Comparison of ENCODE assay signal across 9 mouse cellular contexts in the genomic region with DNA sequence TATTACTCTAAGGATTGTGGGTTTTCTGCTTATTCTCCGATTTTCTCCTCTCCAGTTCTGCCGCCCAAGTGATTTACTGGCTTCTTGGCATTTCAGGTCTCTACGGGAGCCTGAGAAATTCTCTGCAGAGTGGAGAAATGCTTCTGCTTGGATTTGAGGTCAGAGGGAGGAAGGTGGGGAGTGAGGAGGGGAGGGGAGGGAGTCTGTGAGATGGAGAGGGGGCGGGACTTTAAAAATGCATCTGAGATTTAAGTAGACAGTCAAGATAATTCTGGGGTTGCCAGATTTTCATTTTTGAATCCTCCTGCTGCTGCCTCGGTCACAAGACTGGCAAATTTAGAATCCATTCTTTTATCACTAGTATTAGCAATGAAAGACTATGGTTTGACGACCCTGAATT. TPM values are rescaled to one million over a fixed set of nuclear protein-coding genes. Genes with fewer than 3 reads are reported as not detected.
DNase-seq lines count a peak whose midpoint lies in the region; ATAC-seq lines count a peak whose summit lies in the region.
"Had no signal": no experiment of that assay in that cellular context is flagged by ENCODE, and none has a peak within 500 bp of the region (broad histone marks: within the 10 kb centered on the region; RNA-seq: fewer than 3 reads in every experiment).

No protein-coding gene starts in this region.

- no peaks in the 10 kb centered on the region for H3K36me3 ChIP-seq in forebrain, embryonic 12.5 days (replicated peaks)
- H3K36me3 ChIP-seq in intestine, embryonic 16.5 days (ENCODE audit: control insufficient read depth, insufficient read depth, low read length): no peaks in the 10 kb centered on the region
- peaks cover 4% of the 10 kb centered on the region; the same call in 1 of the 2 replicates for H3K36me3 ChIP-seq in liver, embryonic 12.5 days

- peak overlapping the region; percentile 100 for H3K4me2 ChIP-seq in forebrain, embryonic 12.5 days
- H3K4me2 ChIP-seq in intestine, embryonic 16.5 days (ENCODE audit: low read depth, low read length): peak overlapping the region; percentile 100
- peak overlapping the region; percentile 99 for H3K4me2 ChIP-seq in liver, embryonic 12.5 days

- no peak overlapping the region for H3K27ac ChIP-seq in forebrain, embryonic 12.5 days
- no peak overlapping the region for H3K27ac ChIP-seq in intestine, embryonic 16.5 days (ENCODE audit: low read length)
- H3K27ac ChIP-seq in liver, embryonic 12.5 days: no peak overlapping the region

- peaks cover 32% of the 10 kb centered on the region for H3K4me1 ChIP-seq in forebrain, embryonic 12.5 days
- H3K4me1 ChIP-seq in intestine, embryonic 16.5 days (ENCODE audit: control insufficient read depth, insufficient read depth, low read length): peaks cover 6% of the 10 kb centered on the region; the same call in 1 of the 2 replicates
- peaks cover 64% of the 10 kb centered on the region for H3K4me1 ChIP-seq in liver, embryonic 12.5 days

- H3K9ac ChIP-seq in forebrain, embryonic 12.5 days: no peak overlapping the region
- no peak overlapping the region for H3K9ac ChIP-seq in intestine, embryonic 16.5 days (ENCODE audit: low read depth, low read length)
- no peak overlapping the region; the same call in 1 of the 2 replicates for H3K9ac ChIP-seq in liver, embryonic 12.5 days

- ATAC-seq in frontal cortex, adult (ENCODE audit: low TSS enrichment): 0 out of 2 replicates have a peak, but pooled peaks have one; percentile 18
- no peak for ATAC-seq in forebrain, embryonic 12.5 days (ENCODE audit: low FRiP score)
- ATAC-seq in intestine, embryonic 16.5 days: no peak
- ATAC-seq in liver, embryonic 12.5 days: no peak
- no peak for ATAC-seq in megakaryocyte progenitor cell, adult 5-6 weeks (replicated peaks; ENCODE audit: poor library complexity)

- no peak for DNase-seq in frontal cortex, postnatal 25 days (ENCODE audit: low spot score in 2 of 2)
- DNase-seq in adrenal gland, postnatal 10 days: peak; percentile 59
- DNase-seq in retina, postnatal 1 day: peak; percentile 60

- peaks cover 29% of the 10 kb centered on the region for H3K27me3 ChIP-seq in forebrain, embryonic 12.5 days
- peaks cover 13% of the 10 kb centered on the region; the same call in 1 of the 2 replicates for H3K27me3 ChIP-seq in intestine, embryonic 16.5 days (replicated peaks; ENCODE audit: control insufficient read depth, insufficient read depth, low read length)
- peaks cover 52% of the 10 kb centered on the region for H3K27me3 ChIP-seq in liver, embryonic 12.5 days (replicated peaks)
- H3K27me3 ChIP-seq: Patski had no signal

- 9% methylated on average over 6 of the region's 6 CpGs for WGBS in forebrain, embryonic 12.5 days
- 9% methylated on average over 6 of the region's 6 CpGs for WGBS in intestine, embryonic 16.5 days
- WGBS in liver, embryonic 12.5 days (ENCODE audit: insufficient replicate concordance): 7% methylated on average over 6 of the region's 6 CpGs

- no peaks in the 10 kb centered on the region for H3K9me3 ChIP-seq in forebrain, embryonic 12.5 days
- H3K9me3 ChIP-seq in intestine, embryonic 16.5 days (ENCODE audit: control insufficient read depth, low read length): no peaks in the 10 kb centered on the region
- H3K9me3 ChIP-seq in liver, embryonic 12.5 days (replicated peaks): no peaks in the 10 kb centered on the region

- peak overlapping the region; percentile 72 for H3K4me3 ChIP-seq in forebrain, embryonic 12.5 days (replicated peaks)
- peak overlapping the region; percentile 71 for H3K4me3 ChIP-seq in intestine, embryonic 16.5 days (ENCODE audit: low read length)
- peak overlapping the region; percentile 70 for H3K4me3 ChIP-seq in liver, embryonic 12.5 days

RNA-seq across cellular contexts. Expression of gene March5, which starts 31.4 kb away (rescaled TPM):
- 100 to 1,000 TPM; 145 to 152 TPM for total RNA-seq in adrenal gland, postnatal 10 days (2021)
- 154 and 159 TPM in 2 replicates for polyA plus RNA-seq in forebrain, embryonic 12.5 days (2016; fragmentation: Nextera tagmentation; extraction: Ambion mirVana)
- polyA plus RNA-seq in intestine, embryonic 16.5 days (2015; fragmentation: Nextera tagmentation; extraction: Ambion mirVana): 47.4 and 49.0 TPM in 2 replicates
- polyA plus RNA-seq in liver, embryonic 12.5 days (2016; fragmentation: Nextera tagmentation; extraction: Ambion mirVana): 159 and 164 TPM in 2 replicates
- total RNA-seq in megakaryocyte progenitor cell, adult 5-6 weeks (2015): 87.2 and 95.3 TPM in 2 replicates
- 49.8 and 52.0 TPM in 2 replicates for total RNA-seq in megakaryocyte progenitor cell, adult 5-6 weeks (2017)

RNA-seq across cellular contexts. Expression of gene Cpeb3, which starts 32.5 kb away (rescaled TPM):
- 10 to 100 TPM; 14.2 to 26.8 TPM for total RNA-seq in adrenal gland, postnatal 10 days (2021)
- 3.7 and 6.1 TPM in 2 replicates for polyA plus RNA-seq in forebrain, embryonic 12.5 days (2016; fragmentation: Nextera tagmentation; extraction: Ambion mirVana)
- polyA plus RNA-seq in intestine, embryonic 16.5 days (2015; fragmentation: Nextera tagmentation; extraction: Ambion mirVana): 0.44 and 0.97 TPM in 2 replicates
- polyA plus RNA-seq in liver, embryonic 12.5 days (2016; fragmentation: Nextera tagmentation; extraction: Ambion mirVana): 2.6 and 3.2 TPM in 2 replicates
- total RNA-seq in megakaryocyte progenitor cell, adult 5-6 weeks (2015): 0.34 and 0.49 TPM in 2 replicates
- 0.12 and 0.27 TPM in 2 replicates for total RNA-seq in megakaryocyte progenitor cell, adult 5-6 weeks (2017)

Comparison
In these comparisons a context has a peak if more than half of its experiments do, and no peak if none do; other contexts are left out.
1. DNase-seq: peak in adrenal gland, postnatal 10 days (single experiment) and retina, postnatal 1 day (single experiment); none in frontal cortex, postnatal 25 days (0 of 2).
2. Peak in every context shown above with its lines, with median percentiles within 50 percentile points of each other: H3K4me2 ChIP-seq and H3K4me3 ChIP-seq.